Mouse (Mus musculus) liver, postnatal 0 days (tissue): ENCODE results near the gene Hrnr.

ENCODE experiments used
- CTCF ChIP-seq: sonication (generic); IDR thresholded peaks from 2 replicates; pipeline ENCODE4 v1.5.1; 2016; ENCODE audit warnings: antibody characterized with exemption, low read depth
- EP300 ChIP-seq: IDR thresholded peaks from 2 replicates; pipeline ENCODE4 v1.6.1; 2016; ENCODE audit warnings: antibody characterized with exemption, low read depth, mild to moderate bottlenecking

DNA sequence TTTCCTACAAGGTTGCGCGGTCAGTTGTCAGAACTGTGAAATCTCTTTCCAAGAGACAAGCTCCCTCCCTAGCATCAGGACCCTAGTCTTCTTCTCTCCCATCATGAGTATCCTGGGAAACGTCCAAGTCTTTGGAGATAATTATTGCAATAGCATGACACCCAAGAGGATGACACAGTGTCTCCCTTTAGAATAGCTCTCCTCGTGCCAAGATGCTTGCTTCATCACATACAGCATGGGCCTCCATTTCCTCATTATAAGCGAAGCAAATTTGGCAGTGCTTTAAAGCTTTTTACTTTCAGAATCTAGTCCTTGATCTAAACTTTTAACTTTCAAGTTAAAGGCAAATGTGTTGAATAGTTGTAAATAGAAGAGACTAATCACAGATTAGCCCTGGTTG, 56.1 kb downstream of the Hrnr start:
- TF ChIP-seq CTCF (no peak), EP300 (no peak)
